Mouse (Mus musculus) CH12.LX (cell line): ENCODE results near the gene Epc2. TPM values are rescaled to one million over a fixed set of nuclear protein-coding genes. Genes with fewer than 3 reads are reported as not detected.
A peak's percentile ranks its signal among the peaks of the same experiment; 100 is the strongest.

Source experiments
- DNase-seq: peaks from one replicate; pipeline ENCODE4 v3.0.0-alpha.2; 2013; ENCODE audit errors: extremely low read depth
- H3K27ac ChIP-seq: 2 replicates; pipeline ENCODE4 v1.5.1; 2012; ENCODE audit warnings: low read depth, mild to moderate bottlenecking, control low read depth, moderate library complexity; ENCODE audit not compliant: insufficient read depth
- H3K27me3 ChIP-seq: replicated peaks from 2 replicates; pipeline ENCODE3; 2012; ENCODE audit warnings: inconsistent platforms
- H3K36me3 ChIP-seq, 2 experiments: replicated peaks in 1 of 2; 2 replicates each; pipeline versions ENCODE3 to v1.6.1; 2012; ENCODE audit warnings: inconsistent platforms in 1 of 2, low read length in 1 of 2, mild to moderate bottlenecking in 1 of 2, mixed read lengths in 1 of 2, moderate library complexity in 1 of 2; ENCODE audit not compliant: control insufficient read depth in 1 of 2, insufficient read depth in 1 of 2
- H3K4me1 ChIP-seq, 2 experiments: 2 replicates each; pipeline ENCODE4 v1.6.1; 2012; ENCODE audit warnings: inconsistent platforms in 1 of 2, moderate library complexity in 1 of 2; ENCODE audit not compliant: insufficient read depth in 2 of 2, control insufficient read depth in 1 of 2
- H3K4me2 ChIP-seq: 2 replicates; pipeline ENCODE4 v1.6.1; 2012; ENCODE audit warnings: low read depth, mild to moderate bottlenecking, control low read depth; ENCODE audit not compliant: poor library complexity, insufficient read depth, severe bottlenecking
- H3K4me3 ChIP-seq, 3 experiments: fragments of 150-350 bp in 1 of 3; sonication (generic) in 1 of 3; replicated peaks in 1 of 3; 2 replicates each; pipeline versions ENCODE3 to v1.5.1; 2011 to 2012; ENCODE audit warnings: low read depth in 2 of 3, low read length in 2 of 3, mild to moderate bottlenecking in 2 of 3, moderate library complexity in 2 of 3, control low read depth in 1 of 3, improper control_type of control experiment in 1 of 3, inconsistent platforms in 1 of 3, mixed read lengths in 1 of 3; ENCODE audit not compliant: poor library complexity in 1 of 3
- H3K79me2 ChIP-seq: replicated peaks from 2 replicates; pipeline ENCODE4 v1.6.1; 2012; ENCODE audit warnings: mild to moderate bottlenecking, moderate library complexity; ENCODE audit not compliant: control insufficient read depth, poor library complexity, insufficient read depth, severe bottlenecking; ENCODE audit errors: extremely low read depth
- H3K9ac ChIP-seq: 2 replicates; pipeline ENCODE4 v1.6.1; 2012; ENCODE audit warnings: low read depth, mild to moderate bottlenecking, control low read depth, moderate library complexity; ENCODE audit not compliant: insufficient read depth
- H3K9me3 ChIP-seq: replicated peaks from 2 replicates; pipeline ENCODE3; 2012; ENCODE audit warnings: low read length, inconsistent platforms, mixed read lengths
- BHLHE40 ChIP-seq: IDR thresholded peaks from 2 replicates; pipeline ENCODE4 v1.6.1; 2011; ENCODE audit warnings: mild to moderate bottlenecking, low read depth, low read length, improper control_type of control experiment
- MEF2A ChIP-seq: IDR thresholded peaks from 2 replicates; pipeline ENCODE4 v1.6.1; 2014; ENCODE audit warnings: low read depth, mild to moderate bottlenecking, inconsistent platforms, low read length, improper control_type of control experiment, borderline replicate concordance
- MXI1 ChIP-seq: IDR thresholded peaks from 2 replicates; pipeline ENCODE4 v1.6.1; 2011; ENCODE audit warnings: mild to moderate bottlenecking, low read depth, low read length, improper control_type of control experiment
- NELFE ChIP-seq: IDR thresholded peaks from 2 replicates; pipeline ENCODE4 v1.6.1; 2011; ENCODE audit warnings: low read depth, low read length, improper control_type of control experiment
- RCOR1 ChIP-seq: conservative IDR thresholded peaks from 2 replicates; pipeline ENCODE4 v1.6.1; 2012; ENCODE audit warnings: low read depth, mild to moderate bottlenecking, inconsistent platforms, low read length, improper control_type of control experiment
- UBTF ChIP-seq: IDR thresholded peaks from 2 replicates; pipeline ENCODE4 v1.6.1; 2012; ENCODE audit warnings: low read depth, mild to moderate bottlenecking, inconsistent platforms, low read length, improper control_type of control experiment, moderate library complexity
- ZKSCAN1 ChIP-seq: IDR thresholded peaks from 2 replicates; pipeline ENCODE4 v1.6.1; 2012; ENCODE audit warnings: low read depth, inconsistent platforms, low read length, improper control_type of control experiment, borderline replicate concordance
- ZMIZ1 ChIP-seq: IDR thresholded peaks from 2 replicates; pipeline ENCODE4 v1.6.1; 2012; ENCODE audit warnings: low read depth, mild to moderate bottlenecking, inconsistent platforms, low read length, improper control_type of control experiment
- ZNF384 ChIP-seq: IDR thresholded peaks from 2 replicates; pipeline ENCODE4 v1.6.1; 2012; ENCODE audit warnings: low read depth, low read length, improper control_type of control experiment, inconsistent platforms
- dilution Hi-C: fragments of 300-500 bp; cut with MboI; formaldehyde crosslinking; loops from 2 replicates; pipeline ENCODE4 v1.14.3; 2020; ENCODE audit warnings: low sequenced_read_pairs; ENCODE audit not compliant: extremely low pct_unique_long_range_greater_than_20kb, extremely low pct_ligation_motif_present
- in situ Hi-C: fragments of 300-500 bp; cut with MboI; formaldehyde crosslinking; loops from 3 replicates; pipeline ENCODE4 v1.14.3; 2019; ENCODE audit warnings: low sequenced_read_pairs, low pct_ligation_motif_present, low pct_unique_long_range_greater_than_20kb, mixed read lengths
- polyA plus RNA-seq: library from polyadenylated mRNA; unstranded; fragments of >175 nt; gene quantifications from 2 replicates; pipeline ENCODE4 v1.2.1, GENCODE M21; 2012; ENCODE audit warnings: low read depth; ENCODE audit not compliant: insufficient read length
- total RNA-seq, 2 experiments: library from RNA; depleted of rRNA; stranded (reverse); fragments of 300-350 nt in 1 of 2; fragments of >200 nt in 1 of 2; gene quantifications; 2 replicates each; pipeline ENCODE4 v1.2.3; 2012 to 2014

Epc2 gene
- total and polyA plus RNA-seq, 3 experiments: 10.5 to 22.8 (median 19.2) TPM

GRCm38 (mm10) chr2:49596318-49596717, 145.0 kb downstream of the Epc2 start:
- dilution Hi-C loops (no loop called here), in situ Hi-C loops (no loop called here)
- H3K27ac ChIP-seq: no peak overlapping the region
- H3K36me3 ChIP-seq: no peaks in the 10 kb centered on the region
- H3K4me3 ChIP-seq: no peak overlapping the region
- H3K9me3 ChIP-seq: no peaks in the 10 kb centered on the region
- H3K4me2 ChIP-seq: no peak overlapping the region
- H3K79me2 ChIP-seq: no peaks in the 10 kb centered on the region
- TF ChIP-seq MXI1 (no peak), UBTF (no peak), ZNF384 (no peak), NELFE (no peak), ZKSCAN1 (no peak)
- no peak overlapping the region for H3K9ac ChIP-seq
- no peaks in the 10 kb centered on the region for H3K27me3 ChIP-seq
- DNase-seq: no peak
- peaks cover 7 to 15% of the 10 kb centered on the region in 2 experiments for H3K4me1 ChIP-seq

GRCm38 (mm10) chr2:49600021-49600681, 148.9 kb downstream of the Epc2 start:
- H3K4me1 ChIP-seq: peaks cover 1 to 2% of the 10 kb centered on the region in 2 experiments; a peak in 2 of 4 replicates
- no peak overlapping the region for H3K27ac ChIP-seq
- no peak overlapping the region for H3K4me3 ChIP-seq
- no peaks in the 10 kb centered on the region for H3K27me3 ChIP-seq
- H3K36me3 ChIP-seq: no peaks in the 10 kb centered on the region
- 0 out of 2 replicates have a peak, but pooled peaks have one; percentile 10 for TF ChIP-seq MEF2A
- no peak for TF ChIP-seq BHLHE40
- no peak for TF ChIP-seq RCOR1
- no peak for TF ChIP-seq ZMIZ1
- peaks cover 6% of the 10 kb centered on the region for H3K9me3 ChIP-seq
- no peaks in the 10 kb centered on the region for H3K79me2 ChIP-seq
- no peak overlapping the region for H3K9ac ChIP-seq
- in situ Hi-C loops (no loop called here), dilution Hi-C loops (no loop called here)
- DNase-seq: no peak
- no peak overlapping the region for H3K4me2 ChIP-seq

Other genes starting within 250 kb of the Epc2 start
- gene Kif5c, start 167.8 kb downstream of the Epc2 start, total RNA-seq (2012; rRNA removed): 3.5 and 4.8 TPM in 2 replicates
- 2.5 and 3.0 TPM in 2 replicates for gene Kif5c, start 167.8 kb downstream of the Epc2 start, total RNA-seq (2014; rRNA removed)
- gene Kif5c, start 167.8 kb downstream of the Epc2 start, polyA plus RNA-seq: 3.1 and 4.4 TPM in 2 replicates